Mouse (Mus musculus): ENCODE results near the gene Timp4. TPM values are rescaled to one million over a fixed set of nuclear protein-coding genes. Genes with fewer than 3 reads are reported as not detected.

Timp4 gene
- polyA plus RNA-seq, 1 experiment, result not detected

DNA sequence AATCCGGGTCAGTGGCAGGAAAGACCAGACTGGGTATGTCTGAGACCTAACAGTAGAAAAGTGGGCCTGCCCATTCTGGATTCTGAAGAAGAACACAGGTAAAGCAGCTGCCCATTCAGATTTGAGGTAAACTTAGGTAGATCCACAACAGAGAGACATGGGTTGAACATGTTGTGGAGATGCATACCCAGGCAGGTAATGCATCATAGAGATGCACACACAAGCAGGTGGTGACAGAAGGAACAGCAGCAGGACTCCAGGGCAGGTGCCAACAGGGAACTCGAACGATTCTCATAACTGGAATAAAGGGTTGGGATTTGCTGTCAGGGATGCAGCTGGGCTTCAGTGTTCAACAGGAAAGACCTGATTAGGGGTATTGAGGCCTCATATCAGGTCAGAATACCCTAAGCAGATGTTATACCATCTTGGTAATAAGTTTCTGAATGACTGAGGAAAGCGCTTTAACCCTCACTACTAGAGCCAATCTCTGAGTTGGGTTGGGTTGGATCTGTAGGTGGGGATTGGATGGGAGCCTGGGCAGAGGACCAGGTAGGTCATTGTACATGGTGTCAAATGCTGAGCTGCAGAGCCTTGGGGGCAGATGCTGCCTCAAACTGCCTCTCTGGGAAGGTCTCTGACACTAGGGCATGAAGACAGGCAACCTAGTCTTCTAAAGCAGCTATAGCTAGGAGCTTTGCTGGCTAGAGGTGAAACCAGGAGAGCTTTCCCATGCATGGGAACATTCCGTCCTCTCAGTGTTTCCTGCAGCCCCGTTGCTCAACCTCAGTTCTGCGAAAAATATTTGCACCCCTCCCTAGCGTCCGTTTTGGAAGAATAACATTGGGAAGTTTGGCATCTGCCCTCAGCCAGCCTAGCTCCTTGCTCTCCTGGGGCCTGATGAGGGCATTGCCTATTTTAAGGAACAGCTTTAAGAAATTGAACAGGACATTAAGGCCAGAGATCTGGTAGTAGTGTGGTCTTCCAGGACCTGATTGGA, 13.7 kb downstream of the Timp4 start:
- Histone ChIP-seq H3K27ac (ENCODE audit: insufficient read depth, low read length) (no peak overlapping the region), H3K27me3 (ENCODE audit: control insufficient read depth, insufficient read depth, low read length, poor library complexity, severe bottlenecking) (no peaks in the 10 kb centered on the region), H3K36me3 (ENCODE audit: control insufficient read depth, insufficient read depth, low read length, poor library complexity, severe bottlenecking) (no peaks in the 10 kb centered on the region), H3K4me3 (ENCODE audit: low read depth, low read length) (no peak overlapping the region), H3K9me3 (replicated peaks; ENCODE audit: control insufficient read depth, insufficient read depth, low read length, poor library complexity, severe bottlenecking) (no peaks in the 10 kb centered on the region; the same call in none of the 2 replicates), H3K9ac (ENCODE audit: low read depth, poor library complexity, severe bottlenecking) (no peak overlapping the region), H3K4me1 (ENCODE audit: control insufficient read depth, insufficient read depth, low read length) (no peaks in the 10 kb centered on the region)
- TF ChIP-seq POLR2A (IDR thresholded peaks at IDR 0.05; ENCODE audit: insufficient read depth, low read length) (no peak), CTCF (IDR thresholded peaks at IDR 0.05; ENCODE audit: low read depth, low read length) (no peak), EP300 (IDR thresholded peaks at IDR 0.05; ENCODE audit: insufficient read depth, low read depth, low read length) (no peak)

DNA sequence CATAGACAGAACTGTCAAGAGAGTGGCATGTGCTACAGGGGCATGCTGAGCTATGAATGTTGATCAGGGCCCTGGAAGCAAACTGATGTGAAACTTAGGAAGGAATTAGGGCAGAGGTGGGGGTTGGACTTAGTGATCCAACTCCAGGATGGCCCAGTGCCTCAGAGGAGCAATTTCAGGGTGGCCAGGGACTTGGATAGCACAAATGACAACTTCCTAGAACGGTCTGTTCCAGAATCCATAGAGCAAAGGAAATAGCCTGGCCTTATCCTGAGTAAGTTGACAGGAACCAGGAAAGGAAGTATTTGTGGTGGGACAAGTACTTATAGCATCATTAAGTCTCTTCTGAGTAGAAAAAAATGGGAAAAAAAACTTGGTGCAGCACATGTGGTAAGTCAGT, 19.4 kb downstream of the Timp4 start:
- Histone ChIP-seq H3K9me3 (replicated peaks; ENCODE audit: control insufficient read depth, insufficient read depth, low read length, poor library complexity, severe bottlenecking) (no peaks in the 10 kb centered on the region; the same call in none of the 2 replicates), H3K4me1 (ENCODE audit: control insufficient read depth, insufficient read depth, low read length) (no peaks in the 10 kb centered on the region), H3K27ac (ENCODE audit: insufficient read depth, low read length) (no peak overlapping the region), H3K4me3 (ENCODE audit: low read depth, low read length) (no peak overlapping the region), H3K27me3 (ENCODE audit: control insufficient read depth, insufficient read depth, low read length, poor library complexity, severe bottlenecking) (no peaks in the 10 kb centered on the region), H3K9ac (ENCODE audit: low read depth, poor library complexity, severe bottlenecking) (no peak overlapping the region), H3K36me3 (ENCODE audit: control insufficient read depth, insufficient read depth, low read length, poor library complexity, severe bottlenecking) (no peaks in the 10 kb centered on the region)
- TF ChIP-seq CTCF (IDR thresholded peaks at IDR 0.05; ENCODE audit: low read depth, low read length), result no peak

- TF ChIP-seq EP300 (IDR thresholded peaks at IDR 0.05; ENCODE audit: insufficient read depth, low read depth, low read length), result no peak
- no peak for TF ChIP-seq CTCF (IDR thresholded peaks at IDR 0.05; ENCODE audit: low read depth, low read length)
- TF ChIP-seq POLR2A (IDR thresholded peaks at IDR 0.05; ENCODE audit: insufficient read depth, low read length), result no peak
Observed at GRCm38 (mm10) chr6:115231836-115232235, 20.2 kb downstream of the Timp4 start.

DNA sequence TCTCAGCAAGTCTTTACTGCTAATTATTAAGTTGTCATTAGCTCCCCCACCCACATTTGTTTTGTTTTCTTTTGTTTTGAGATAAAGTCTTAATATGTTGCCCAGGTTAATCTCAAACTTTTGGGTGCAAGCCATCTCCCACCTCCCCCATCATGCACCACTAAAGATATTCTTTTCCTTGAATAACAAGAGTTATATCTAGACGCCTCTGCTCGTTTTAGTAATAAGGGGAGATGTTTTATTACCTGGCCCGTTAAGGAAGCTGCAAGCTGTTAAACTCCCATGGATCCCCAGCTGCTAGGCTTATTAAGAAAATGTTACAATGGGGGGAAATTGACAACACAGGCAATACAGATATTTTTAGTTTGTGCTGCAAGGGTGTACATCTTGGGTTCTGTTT, 21.4 kb downstream of the Timp4 start:
- H3K4me3 ChIP-seq (ENCODE audit: low read depth, low read length), result no peak overlapping the region
- no peaks in the 10 kb centered on the region for H3K4me1 ChIP-seq (ENCODE audit: control insufficient read depth, insufficient read depth, low read length)
- H3K9me3 ChIP-seq (replicated peaks; ENCODE audit: control insufficient read depth, insufficient read depth, low read length, poor library complexity, severe bottlenecking), result no peaks in the 10 kb centered on the region; the same call in none of the 2 replicates
- no peak for TF ChIP-seq EP300 (IDR thresholded peaks at IDR 0.05; ENCODE audit: insufficient read depth, low read depth, low read length)
- TF ChIP-seq CTCF (IDR thresholded peaks at IDR 0.05; ENCODE audit: low read depth, low read length), result no peak
- TF ChIP-seq POLR2A (IDR thresholded peaks at IDR 0.05; ENCODE audit: insufficient read depth, low read length), result no peak
- no peaks in the 10 kb centered on the region for H3K36me3 ChIP-seq (ENCODE audit: control insufficient read depth, insufficient read depth, low read length, poor library complexity, severe bottlenecking)
- no peak overlapping the region for H3K27ac ChIP-seq (ENCODE audit: insufficient read depth, low read length)
- H3K9ac ChIP-seq (ENCODE audit: low read depth, poor library complexity, severe bottlenecking), result no peak overlapping the region
- no peaks in the 10 kb centered on the region for H3K27me3 ChIP-seq (ENCODE audit: control insufficient read depth, insufficient read depth, low read length, poor library complexity, severe bottlenecking)

More at GRCm38 (mm10) chr6:115231836-115232235, 20.2 kb downstream of the Timp4 start:
- no peak overlapping the region for H3K4me3 ChIP-seq (ENCODE audit: low read depth, low read length)
- H3K27me3 ChIP-seq (ENCODE audit: control insufficient read depth, insufficient read depth, low read length, poor library complexity, severe bottlenecking), result no peaks in the 10 kb centered on the region
- no peaks in the 10 kb centered on the region for H3K4me1 ChIP-seq (ENCODE audit: control insufficient read depth, insufficient read depth, low read length)
- H3K9ac ChIP-seq (ENCODE audit: low read depth, poor library complexity, severe bottlenecking), result no peak overlapping the region
- no peaks in the 10 kb centered on the region; the same call in none of the 2 replicates for H3K9me3 ChIP-seq (replicated peaks; ENCODE audit: control insufficient read depth, insufficient read depth, low read length, poor library complexity, severe bottlenecking)
- H3K27ac ChIP-seq (ENCODE audit: insufficient read depth, low read length), result no peak overlapping the region
- H3K36me3 ChIP-seq (ENCODE audit: control insufficient read depth, insufficient read depth, low read length, poor library complexity, severe bottlenecking), result no peaks in the 10 kb centered on the region

- H3K27me3 ChIP-seq (ENCODE audit: control insufficient read depth, insufficient read depth, low read length, poor library complexity, severe bottlenecking), result no peaks in the 10 kb centered on the region
- no peak for TF ChIP-seq EP300 (IDR thresholded peaks at IDR 0.05; ENCODE audit: insufficient read depth, low read depth, low read length)
- TF ChIP-seq CTCF (IDR thresholded peaks at IDR 0.05; ENCODE audit: low read depth, low read length), result peak; percentile 73
- TF ChIP-seq POLR2A (IDR thresholded peaks at IDR 0.05; ENCODE audit: insufficient read depth, low read length), result no peak
- H3K9me3 ChIP-seq (replicated peaks; ENCODE audit: control insufficient read depth, insufficient read depth, low read length, poor library complexity, severe bottlenecking), result no peaks in the 10 kb centered on the region
- H3K4me3 ChIP-seq (ENCODE audit: low read depth, low read length), result no peak overlapping the region
- H3K4me1 ChIP-seq (ENCODE audit: control insufficient read depth, insufficient read depth, low read length), result no peaks in the 10 kb centered on the region
- H3K27ac ChIP-seq (ENCODE audit: insufficient read depth, low read length), result no peak overlapping the region
- no peaks in the 10 kb centered on the region for H3K36me3 ChIP-seq (ENCODE audit: control insufficient read depth, insufficient read depth, low read length, poor library complexity, severe bottlenecking)
- no peak overlapping the region for H3K9ac ChIP-seq (ENCODE audit: low read depth, poor library complexity, severe bottlenecking)
Observed at GRCm38 (mm10) chr6:115227529-115227928, 24.5 kb downstream of the Timp4 start.

GRCm38 (mm10) chr6:115227043-115227442, 25.0 kb downstream of the Timp4 start, which contains the start of gene Gm17482:
Gm17482 (plus strand) TSS chr6:115227343.
- H3K27me3 ChIP-seq (ENCODE audit: control insufficient read depth, insufficient read depth, low read length, poor library complexity, severe bottlenecking), result no peaks in the 10 kb centered on the region
- H3K4me1 ChIP-seq (ENCODE audit: control insufficient read depth, insufficient read depth, low read length), result no peaks in the 10 kb centered on the region
- H3K27ac ChIP-seq (ENCODE audit: insufficient read depth, low read length), result no peak within 1 kb of the TSS
- no peaks in the 10 kb centered on the region for H3K9me3 ChIP-seq (replicated peaks; ENCODE audit: control insufficient read depth, insufficient read depth, low read length, poor library complexity, severe bottlenecking)
- H3K9ac ChIP-seq (ENCODE audit: low read depth, poor library complexity, severe bottlenecking), result no peak within 1 kb of the TSS
- TF ChIP-seq POLR2A (IDR thresholded peaks at IDR 0.05; ENCODE audit: insufficient read depth, low read length) (no peak), EP300 (IDR thresholded peaks at IDR 0.05; ENCODE audit: insufficient read depth, low read depth, low read length) (no peak), CTCF (IDR thresholded peaks at IDR 0.05; ENCODE audit: low read depth, low read length) (no peak)
- H3K36me3 ChIP-seq (ENCODE audit: control insufficient read depth, insufficient read depth, low read length, poor library complexity, severe bottlenecking), result no peaks in the 10 kb centered on the region
- no peak within 1 kb of the TSS for H3K4me3 ChIP-seq (ENCODE audit: low read depth, low read length)

Data from ES-Bruce4 (cell line).